Mouse (Mus musculus): Measurements from ENCODE around the gene Rnf43.

Gene Rnf43

GRCm38 (mm10) chr11:87662407-87662806 is at the start of gene Rnf43:
Rnf43 (plus strand) TSS chr11:87662722.
- peak; percentile 88 for DNase-seq (ENCODE audit: low spot score)

DNA sequence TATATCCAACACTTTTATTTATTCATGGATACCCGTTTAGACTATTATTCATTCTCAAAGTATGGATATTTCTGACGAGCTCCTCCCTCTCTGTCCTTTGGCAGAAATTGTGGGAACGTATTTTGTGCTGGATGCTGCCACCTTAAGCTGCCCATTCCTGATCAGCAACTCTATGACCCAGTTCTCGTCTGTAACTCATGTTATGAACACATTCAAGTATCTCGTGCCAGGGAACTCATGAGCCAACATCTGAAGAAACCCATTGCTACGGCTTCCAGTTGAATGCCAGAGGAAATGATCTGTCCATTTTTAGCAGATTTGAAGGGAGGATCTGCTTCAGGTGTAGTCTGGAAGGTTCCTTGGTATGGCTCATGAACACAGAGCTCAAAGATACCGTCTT is 48.5 kb upstream of the Rnf43 start:
- no peak for DNase-seq (ENCODE audit: low spot score)

DNA sequence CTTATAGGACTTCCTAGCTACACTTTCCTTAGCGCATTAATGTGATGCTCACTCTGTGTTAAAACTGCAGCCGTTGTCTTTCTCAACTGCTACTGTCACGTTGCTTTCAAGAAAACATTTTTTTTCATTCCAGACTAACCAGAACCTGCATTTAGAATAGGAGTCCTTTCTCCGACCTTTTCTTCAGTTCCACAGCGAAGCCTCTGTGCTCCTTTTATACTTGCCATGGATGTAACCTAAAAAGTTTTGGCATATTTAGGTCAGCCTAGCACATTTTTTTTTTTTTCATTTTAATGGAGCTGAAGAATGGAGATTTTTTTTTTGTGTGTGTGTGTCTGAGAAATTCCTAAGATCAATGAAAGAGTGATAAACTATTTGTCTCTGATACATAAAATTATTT is 47.0 kb upstream of the Rnf43 start:
- no peak for DNase-seq (ENCODE audit: low spot score)

DNA sequence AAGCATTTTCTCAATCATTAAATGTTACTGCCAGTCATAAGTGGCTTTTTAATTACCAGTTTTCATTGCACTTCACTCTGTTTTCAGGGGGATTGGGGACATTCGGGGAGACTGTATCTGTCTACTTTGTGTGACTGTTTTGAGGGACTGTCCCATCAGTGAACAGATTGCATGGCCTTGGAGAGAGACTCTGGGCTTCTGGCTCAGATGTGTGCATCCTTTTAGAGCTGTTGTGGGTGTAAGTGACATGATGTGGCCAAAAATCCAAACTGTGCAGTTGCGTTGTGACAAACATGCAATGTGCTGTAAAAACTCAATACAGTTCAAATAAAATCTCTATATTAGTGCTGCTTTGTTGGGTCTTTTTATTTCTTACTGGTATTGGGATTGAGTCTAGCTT is 46.6 kb upstream of the Rnf43 start:
- DNase-seq (ENCODE audit: low spot score), result no peak

DNA sequence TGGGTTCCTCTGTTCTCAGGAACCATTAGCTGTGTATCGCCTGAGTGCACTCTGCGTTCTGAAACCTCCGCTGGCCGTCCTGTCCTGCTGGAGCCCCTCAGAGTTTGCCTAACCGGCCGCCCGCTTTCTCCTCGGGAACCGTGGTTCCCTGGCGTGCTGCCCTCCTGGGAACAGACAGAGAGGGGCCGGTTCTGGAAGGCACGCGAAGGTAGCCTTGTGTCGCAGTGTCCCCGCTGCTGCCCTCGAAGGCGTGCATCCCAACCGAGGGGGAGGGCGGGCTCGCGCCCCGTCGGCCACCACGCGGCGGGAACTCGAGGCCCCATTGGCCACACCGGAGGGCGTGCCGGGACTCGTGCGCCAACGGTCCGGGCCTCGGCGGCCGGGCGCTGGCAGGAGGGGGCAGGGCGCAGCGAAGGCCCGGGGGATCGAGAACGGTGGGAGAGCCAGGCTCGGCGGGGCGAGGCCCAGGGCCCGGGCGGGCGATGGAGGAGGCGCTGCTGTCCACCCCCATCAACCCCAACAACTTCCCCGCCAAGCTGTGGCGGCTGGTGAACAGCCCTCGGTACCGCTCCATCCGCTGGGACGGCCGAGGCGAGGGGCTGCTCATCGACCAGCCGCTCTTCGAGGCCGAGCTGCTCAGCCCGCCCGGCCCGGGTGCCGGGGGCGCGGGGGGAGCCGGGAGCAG is 45.6 kb upstream of the Rnf43 start, which contains the start of gene Hsf5:
Gene Hsf5 (plus strand): TSS at position 375 of the 685 bp plus-strand sequence.
- no peak for DNase-seq (ENCODE audit: low spot score)

DNA sequence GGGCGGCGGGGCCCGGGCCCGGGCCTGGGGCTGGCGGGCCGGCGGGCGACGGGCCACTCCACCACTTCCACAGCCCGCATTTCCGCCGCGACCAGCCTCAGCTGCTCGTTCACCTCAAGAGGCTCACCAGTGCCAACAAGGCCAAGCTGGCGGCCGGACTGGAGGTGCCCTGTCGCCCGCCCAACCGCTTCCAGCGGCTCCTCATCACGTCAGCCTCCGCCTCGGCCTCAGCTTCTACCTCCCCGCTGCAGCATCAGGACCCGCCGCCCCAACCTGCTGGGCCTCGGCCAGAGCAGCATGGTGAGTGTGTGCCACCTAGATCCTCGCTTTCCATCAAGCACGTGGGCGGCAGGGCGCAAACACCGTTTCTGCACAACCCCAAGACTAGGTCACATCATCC is 44.9 kb upstream of the Rnf43 start:
- no peak for DNase-seq (ENCODE audit: low spot score)

- DNase-seq (ENCODE audit: low spot score), result no peak
These were observed 39.4 kb upstream of the Rnf43 start for GRCm38 (mm10) chr11:87623160-87623559.

DNA sequence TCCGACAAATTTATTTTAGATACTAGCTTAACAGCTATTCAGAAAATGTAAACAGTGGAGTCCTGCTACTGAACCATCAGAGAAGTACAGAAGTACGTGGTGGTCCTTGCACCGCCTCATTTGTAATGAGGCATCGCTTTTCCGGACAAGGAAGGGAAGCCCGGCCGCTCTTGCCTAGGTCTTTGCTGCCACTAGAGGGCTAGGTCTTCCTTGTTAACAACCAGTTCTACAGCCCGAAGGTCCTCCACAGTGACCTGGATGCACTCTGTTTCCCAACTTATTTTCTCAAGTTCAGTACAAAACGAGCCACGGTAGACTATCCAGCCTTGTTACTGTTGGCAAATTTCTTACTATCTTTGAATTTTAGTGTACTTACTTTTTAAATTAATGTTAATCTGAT is 32.7 kb upstream of the Rnf43 start:
- peak; percentile 36 for DNase-seq (ENCODE audit: low spot score)

- DNase-seq (ENCODE audit: low spot score), result no peak
These were observed 23.7 kb upstream of the Rnf43 start for GRCm38 (mm10) chr11:87638793-87639192.

GRCm38 (mm10) chr11:87639206-87639605 is 23.3 kb upstream of the Rnf43 start:
- peak; percentile 32 for DNase-seq (ENCODE audit: low spot score)

GRCm38 (mm10) chr11:87642865-87643264 is 19.7 kb upstream of the Rnf43 start:
- no peak for DNase-seq (ENCODE audit: low spot score)

DNA sequence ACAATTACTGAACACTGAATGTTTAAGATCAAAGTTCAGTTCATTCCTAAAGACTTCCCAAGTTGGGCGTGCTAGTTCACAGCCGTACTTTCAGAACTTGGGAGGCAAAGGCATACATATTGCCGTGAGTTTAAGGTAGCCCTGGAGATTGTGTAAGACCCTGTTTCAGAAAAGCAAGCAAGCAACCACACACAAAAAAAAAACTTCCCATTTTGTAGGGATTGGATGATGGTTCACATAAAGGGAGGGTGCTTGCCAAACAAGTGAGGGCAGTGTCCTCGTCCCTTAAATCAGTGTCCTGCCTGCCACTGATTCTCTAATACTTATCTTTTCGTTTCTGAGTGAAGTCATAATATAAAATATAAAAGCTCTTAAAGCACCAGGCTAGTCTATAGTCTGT is 7.8 kb upstream of the Rnf43 start:
- DNase-seq (ENCODE audit: low spot score), result no peak

DNA sequence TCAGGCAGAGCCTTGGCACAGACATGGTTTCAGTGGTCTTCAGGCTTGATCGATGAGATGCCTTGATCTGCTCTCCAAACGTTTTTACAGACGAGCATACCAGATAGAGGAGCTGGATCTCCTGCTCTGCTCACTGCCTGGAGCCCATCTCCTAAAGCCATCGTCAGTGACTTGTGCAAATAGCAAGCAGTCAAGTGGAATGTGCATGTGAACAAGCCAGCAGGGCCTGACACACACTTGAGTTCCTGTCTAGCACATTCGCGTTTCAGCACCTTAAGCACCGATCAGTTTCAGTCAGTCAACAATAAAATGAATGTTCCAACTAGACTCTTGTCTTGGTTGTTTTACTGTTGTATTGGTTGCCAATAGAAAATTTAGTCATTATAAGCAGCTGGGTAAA is 3.3 kb upstream of the Rnf43 start:
- no peak for DNase-seq (ENCODE audit: low spot score)

DNA sequence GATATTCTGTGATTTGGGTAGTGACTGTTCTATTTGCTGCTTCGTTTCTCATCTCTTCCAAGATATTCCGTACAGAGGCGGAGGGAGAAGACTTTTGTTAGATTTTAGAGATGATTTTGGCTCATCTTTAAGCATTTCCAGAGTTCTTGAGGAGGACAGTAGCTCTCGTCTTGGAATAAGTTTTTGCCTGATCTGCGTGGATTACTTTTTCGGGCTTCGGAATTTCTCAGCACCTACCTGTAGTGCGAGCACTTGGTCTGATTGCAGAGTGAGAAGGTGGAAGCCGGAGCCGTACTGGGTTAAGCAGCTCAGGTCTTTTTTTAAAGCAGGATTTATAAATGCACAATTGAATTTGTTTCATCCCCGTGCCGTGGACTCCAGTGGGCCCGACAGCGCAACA is 300 bp downstream of the Rnf43 start:
- DNase-seq (ENCODE audit: low spot score), result no peak

- DNase-seq (ENCODE audit: low spot score), result no peak
These were observed 1.4 kb downstream of the Rnf43 start for GRCm38 (mm10) chr11:87663948-87664347.

- no peak for DNase-seq (ENCODE audit: low spot score)
These were observed 2.0 kb downstream of the Rnf43 start for GRCm38 (mm10) chr11:87664521-87664920.

GRCm38 (mm10) chr11:87665224-87665623 is 2.7 kb downstream of the Rnf43 start:
- DNase-seq (ENCODE audit: low spot score), result no peak

DNA sequence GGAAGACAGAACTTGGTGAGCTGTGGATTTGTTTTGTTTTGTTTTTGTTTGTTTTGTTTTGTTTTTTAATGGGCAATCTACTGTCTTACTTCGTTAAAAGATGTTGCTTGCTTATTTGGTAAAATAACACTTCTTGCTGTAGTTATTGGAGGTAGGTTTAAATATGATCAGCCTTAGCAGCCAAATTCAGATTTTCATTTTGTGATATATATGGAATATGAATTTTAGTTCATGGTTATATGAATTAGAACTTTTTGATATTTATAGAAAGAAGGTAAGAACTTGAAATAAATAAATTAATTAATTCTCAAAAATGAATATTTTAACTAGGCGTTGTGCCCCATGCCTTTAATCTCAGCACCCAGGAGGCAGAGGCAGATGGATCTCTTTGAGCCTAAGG is 3.1 kb downstream of the Rnf43 start:
- no peak for DNase-seq (ENCODE audit: low spot score)

DNA sequence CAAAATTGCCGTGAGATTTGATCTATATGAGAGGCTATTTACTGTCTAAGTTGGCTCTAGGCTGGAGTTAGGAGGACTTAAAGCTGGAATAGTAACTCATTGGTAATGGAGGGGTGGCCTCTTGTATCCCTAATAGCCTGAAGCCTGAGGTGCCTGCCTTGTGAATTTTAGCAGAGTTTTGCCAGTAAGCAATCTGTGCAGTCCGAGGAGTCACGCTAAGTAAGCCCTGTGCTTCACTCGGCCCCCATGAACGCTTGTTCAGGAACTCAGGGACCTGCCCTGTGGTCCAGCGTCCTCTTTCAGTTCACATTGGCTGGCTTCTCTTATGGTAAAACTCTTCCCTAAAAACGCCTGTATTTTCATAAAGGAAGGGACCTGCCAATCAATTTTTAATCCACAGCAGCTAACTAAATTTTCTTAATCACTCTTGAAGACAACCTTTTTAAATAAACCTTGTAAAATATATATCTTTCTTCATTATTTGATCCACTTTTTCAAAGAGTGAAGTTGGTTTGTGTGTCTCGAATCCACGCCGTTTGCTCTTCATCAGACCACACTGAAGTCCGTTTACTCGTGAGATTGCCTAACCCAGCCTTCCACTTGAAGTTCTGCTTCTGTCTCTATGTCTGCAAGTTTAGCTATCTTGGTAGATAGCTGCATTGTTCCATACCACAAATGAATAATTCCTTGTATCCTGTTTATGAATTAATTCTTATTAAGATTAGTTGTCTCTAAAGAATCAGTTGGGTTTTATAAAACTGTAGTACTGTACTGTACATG is 3.9 kb downstream of the Rnf43 start:
- DNase-seq (ENCODE audit: low spot score), result no peak

GRCm38 (mm10) chr11:87667107-87668090 is 4.9 kb downstream of the Rnf43 start:
- DNase-seq (ENCODE audit: low spot score), result no peak

DNA sequence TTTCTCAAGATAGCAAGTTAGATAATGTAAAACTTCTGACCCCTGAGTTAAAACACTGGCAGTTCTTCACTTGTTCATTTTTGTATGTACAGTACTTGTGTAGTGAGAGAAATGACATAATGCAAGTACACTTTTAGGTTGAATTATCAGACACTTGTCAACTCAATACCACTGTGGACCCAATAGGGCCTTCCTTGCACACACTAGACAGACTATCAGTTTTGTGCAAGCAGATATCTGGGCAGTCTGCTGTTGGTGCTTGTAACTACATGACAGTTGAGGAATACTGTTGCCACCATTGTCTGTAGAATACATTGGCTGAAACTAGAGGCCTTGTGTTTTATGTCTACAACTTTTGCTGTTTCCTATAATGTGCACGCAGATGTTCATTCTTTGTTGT is 10.8 kb downstream of the Rnf43 start:
- no peak for DNase-seq (ENCODE audit: low spot score)

GRCm38 (mm10) chr11:87675606-87676005 is 13.1 kb downstream of the Rnf43 start:
- no peak for DNase-seq (ENCODE audit: low spot score)
